Mouse (Mus musculus): ENCODE results near the gene Gm42669. TPM values are rescaled to one million over a fixed set of nuclear protein-coding genes. Genes with fewer than 3 reads are reported as not detected.

Gm42669 gene
- not detected for total RNA-seq (2023)

DNA sequence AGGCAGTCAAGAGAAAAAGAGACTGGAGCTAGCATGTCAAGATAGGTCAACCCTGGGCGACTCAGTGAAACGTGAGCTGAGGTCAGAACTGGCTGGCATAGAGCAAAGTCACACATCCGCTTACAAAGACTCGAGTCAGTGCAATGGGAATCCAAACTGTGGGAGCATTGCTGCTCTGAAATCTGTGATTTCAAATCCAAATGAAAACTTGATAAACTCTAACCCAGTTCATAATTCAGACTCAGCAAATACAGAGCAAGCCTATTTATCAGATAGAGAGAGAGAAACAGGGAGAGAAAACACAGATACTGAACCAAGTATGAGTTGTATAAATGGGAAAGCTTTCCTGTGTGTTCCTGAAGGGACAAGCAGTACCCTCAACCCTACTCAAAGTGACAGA is at the start of gene Gm42669:
Gene Gm42669, plus strand, starts transcription at position 301 of the 400 bp plus-strand sequence.

DNA sequence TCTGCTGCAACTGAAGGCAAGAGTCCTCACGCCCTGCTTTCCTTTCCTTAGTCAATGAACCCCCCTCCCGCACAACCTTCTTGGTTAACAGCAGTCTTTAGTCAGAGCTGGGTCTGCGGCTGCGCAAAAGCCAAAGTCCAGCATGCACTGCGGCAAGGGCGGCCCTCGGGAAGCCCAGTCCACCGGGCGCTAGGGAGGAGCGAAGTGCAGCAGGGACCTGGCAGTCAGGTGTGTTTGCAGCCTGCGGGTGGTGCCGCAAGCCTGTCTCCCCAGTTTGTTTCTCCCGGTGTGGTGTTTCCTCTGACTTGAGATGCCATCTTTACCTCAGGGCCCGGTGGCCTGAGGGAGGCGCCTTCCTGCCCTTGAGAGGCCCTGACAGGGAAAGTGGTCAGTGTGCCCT is 27.2 kb downstream of the Gm42669 start, which contains the start of gene 1700028K03Rik:
Gene 1700028K03Rik, plus strand, starts transcription at position 129 of the 400 bp plus-strand sequence.

DNA sequence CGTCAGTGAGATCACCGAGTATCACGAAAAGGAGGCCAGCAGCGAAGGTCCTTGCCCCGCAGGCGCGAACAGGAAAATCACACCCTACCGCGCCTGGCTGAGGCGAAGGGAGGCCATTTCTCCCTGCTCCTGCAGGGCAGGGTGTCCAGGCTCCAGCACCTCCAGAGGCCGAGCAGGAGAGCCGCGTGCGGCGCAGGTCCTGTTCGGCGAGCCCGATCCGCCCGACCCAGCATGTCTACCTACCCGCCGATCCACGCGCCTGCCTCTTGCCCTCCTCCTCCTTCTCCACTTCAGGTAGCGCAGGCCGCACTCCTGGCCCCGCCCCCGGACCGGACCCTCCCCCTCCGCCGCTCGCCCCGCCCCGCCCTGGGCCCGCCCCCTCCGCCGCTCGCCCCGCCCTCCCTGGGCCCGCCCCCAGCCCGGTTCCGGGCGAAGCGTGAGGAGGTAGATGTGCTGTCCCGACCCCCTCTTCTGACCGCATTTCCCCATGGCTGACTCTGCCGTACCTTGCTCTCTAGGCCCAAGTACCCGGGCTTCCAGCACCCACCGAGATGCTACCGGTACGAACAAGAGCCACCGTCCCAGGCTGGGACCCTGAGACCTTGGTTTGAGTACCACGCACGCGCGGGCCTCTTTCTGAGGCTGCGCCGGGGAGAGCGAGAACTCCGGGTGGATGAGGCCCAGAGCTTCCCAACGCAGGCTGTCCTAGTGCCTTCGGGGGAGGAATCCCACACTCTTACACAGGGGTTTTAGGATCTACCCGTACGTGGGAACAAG is 90.1 kb downstream of the Gm42669 start, which contains the start of the genes Rpap2 and Glmn:
Gene Rpap2, plus strand, starts transcription at position 73 of the 777 bp plus-strand sequence.
Gene Glmn, minus strand, starts transcription at position 588 of the 777 bp plus-strand sequence.

Other genes with a start within 250 kb of the Gm42669 start
- gene Tgfbr3, start 218.0 kb upstream of the Gm42669 start, total RNA-seq (2023) = 10 to 100 TPM; 13.2 to 13.6 TPM
- gene Brdt, start 176.5 kb upstream of the Gm42669 start, total RNA-seq (2023) = under 1 TPM in 1 of 2 experiments, not detected in 1; 0.31 TPM
- not detected for gene Ephx4, start 104.9 kb upstream of the Gm42669 start, total RNA-seq (2023)
- not detected for gene Lpcat2b, start 76.1 kb upstream of the Gm42669 start, total RNA-seq (2023)
- 1 to 10 TPM; 2.2 to 5.8 TPM for gene Btbd8, start 69.6 kb upstream of the Gm42669 start, total RNA-seq (2023)
- gene 1700028K03Rik, start 27.1 kb downstream of the Gm42669 start, total RNA-seq (2023) = not detected
- 10 to 100 TPM; 14.5 to 16.3 TPM for gene Rpap2, start 89.8 kb downstream of the Gm42669 start, total RNA-seq (2023)
- 1 to 10 TPM; 3.3 to 4.1 TPM for gene Glmn, start 90.3 kb downstream of the Gm42669 start, total RNA-seq (2023)
- under 1 TPM; 0.71 to 0.76 TPM for gene Gfi1, start 218.4 kb downstream of the Gm42669 start, total RNA-seq (2023)